ENCODE assay signal across 30 mouse cellular contexts in the genomic region with DNA sequence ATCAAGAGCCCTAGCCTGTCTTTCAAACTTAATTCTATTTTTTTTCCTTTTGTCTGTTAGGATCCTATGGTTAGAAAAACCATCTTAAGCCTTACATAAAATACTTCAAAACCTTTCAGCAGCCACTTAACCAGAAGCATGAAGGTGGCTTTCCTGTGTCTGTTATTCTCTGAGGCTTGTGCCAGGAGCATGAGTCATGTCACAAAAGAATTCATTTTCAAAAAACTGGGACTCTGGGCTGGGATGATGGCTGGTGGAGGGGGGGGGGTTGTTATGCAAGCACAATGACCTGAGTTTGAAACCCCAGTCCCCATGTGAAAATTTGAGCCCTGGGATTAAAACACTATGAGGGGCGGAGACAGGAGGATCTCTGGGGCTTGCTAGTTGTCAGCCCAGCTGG. TPM values are rescaled to one million over a fixed set of nuclear protein-coding genes. Genes with fewer than 3 reads are reported as not detected.
DNase-seq lines count a peak whose midpoint lies in the region; TF ChIP-seq lines count a peak whose summit lies in the region.
"Had no signal": no experiment of that assay in that cellular context is flagged by ENCODE, and none has a peak within 500 bp of the region (broad histone marks: within the 10 kb centered on the region; RNA-seq: fewer than 3 reads in every experiment).

No protein-coding gene starts in this region.

- peaks cover 20% of the 10 kb centered on the region for H3K4me1 ChIP-seq in cortical plate, adult 2 months (ENCODE audit: control insufficient read depth, insufficient read depth, low read length)
- H3K4me1 ChIP-seq: hindbrain, embryonic 10.5 days; limb, embryonic 13.5 days; lung, embryonic 15.5 days had no signal

- peak; percentile 17 for DNase-seq in adrenal gland, postnatal 14 days
- no peak for DNase-seq in adrenal gland, postnatal 10 days
- no peak for DNase-seq in layer of hippocampus, adult 2 months (ENCODE audit: low spot score in 2 of 2)
- no peak for DNase-seq in layer of hippocampus, adult 8-10 months (ENCODE audit: low spot score in 2 of 2)
- DNase-seq in 3T3-L1 (ENCODE audit: low read depth, low spot score): peak; percentile 35
- no peak for DNase-seq in lung, postnatal 25 days (ENCODE audit: low spot score)
- DNase-seq: B cell, adult 2 months; cerebellum, adult 18-20 months; cerebellum, postnatal 10 days; gastrocnemius, postnatal 10 days; heart, postnatal 14 days; kidney, postnatal 36 days; layer of hippocampus, postnatal 36 days; lung, postnatal 36 days; right cerebral cortex, postnatal 4 days; thymus, adult 18-20 months; thymus, postnatal 36 days had no signal

- TF ChIP-seq CTCF in layer of hippocampus, adult 2 months (conservative IDR thresholded peaks at IDR 0.05): no peak
- no peak for TF ChIP-seq CTCF in cortical plate, adult 2 months (IDR thresholded peaks at IDR 0.05; ENCODE audit: extremely low read depth, insufficient read depth, low read length)

- H3K27ac ChIP-seq in layer of hippocampus, adult 2 months: peak overlapping the region; percentile 86
- peak overlapping the region; percentile 94 for H3K27ac ChIP-seq in cortical plate, adult 2 months (ENCODE audit: insufficient read depth, low read length)
- H3K27ac ChIP-seq: forebrain, embryonic 13.5 days; hindbrain, embryonic 10.5 days; hindbrain, embryonic 15.5 days; limb, embryonic 13.5 days; lung, embryonic 15.5 days; stomach, postnatal 0 days had no signal

- no peak for TF ChIP-seq POLR2A in cortical plate, adult 2 months (IDR thresholded peaks at IDR 0.05; ENCODE audit: extremely low read depth, insufficient read depth, low read length)

- no peak overlapping the region for H3K4me3 ChIP-seq in layer of hippocampus, adult 2 months
- no peak overlapping the region for H3K4me3 ChIP-seq in cortical plate, adult 2 months (ENCODE audit: insufficient read depth, low read length)
- H3K4me3 ChIP-seq: forebrain, embryonic 13.5 days; hindbrain, embryonic 10.5 days; hindbrain, embryonic 15.5 days; limb, embryonic 13.5 days; lung, embryonic 15.5 days had no signal

RNA-seq across cellular contexts. Expression of gene Gpr12, which starts 43.8 kb away (rescaled TPM):
- 0.48 TPM in 1 of 2 replicates, not detected in the other for total RNA-seq in adrenal gland, postnatal 14 days (2021)
- under 1 TPM; 0.15 to 0.21 TPM for total RNA-seq in adrenal gland, postnatal 10 days (2021)
- total RNA-seq in layer of hippocampus, adult 2 months (2021): 10 to 100 TPM; 37.1 to 45.2 TPM
- total RNA-seq in layer of hippocampus, adult 8-10 months (2022): 10 to 100 TPM; 29.4 to 40.7 (median 30.4) TPM
- 37.7 and 41.2 TPM in 2 replicates for polyA plus RNA-seq in cortical plate, adult 2 months (2012; rRNA removed)
- total RNA-seq: common myeloid progenitor, adult 5-6 weeks; granulocyte monocyte progenitor cell, adult 5-6 weeks; heart, postnatal 14 days; megakaryocyte, adult 5-6 weeks; neutrophil, adult 5-6 weeks had no signal
- polyA plus RNA-seq: embryonic facial prominence, embryonic 14.5 days; heart, embryonic 14.5 days; hindbrain, embryonic 10.5 days; lung, embryonic 15.5 days had no signal

Comparison
In these comparisons a context has a peak if more than half of its experiments do, and no peak if none do; other contexts are left out.
1. DNase-seq: peak in adrenal gland, postnatal 14 days (single experiment) and 3T3-L1 (single experiment); none in adrenal gland, postnatal 10 days (single experiment), layer of hippocampus, adult 2 months (0 of 2), layer of hippocampus, adult 8-10 months (0 of 2) and lung, postnatal 25 days (single experiment).
2. RNA of gene Gpr12, which starts 43.8 kb away (total RNA-seq): 37.1 to 45.2 TPM in layer of hippocampus, adult 2 months and 29.4 to 40.7 TPM in layer of hippocampus, adult 8-10 months; 0.48 TPM in adrenal gland, postnatal 14 days and 0.15 to 0.21 TPM in adrenal gland, postnatal 10 days; every median in the first group is over 10 times any median in the second.